Mouse (Mus musculus) forebrain, embryonic 15.5 days (tissue): ENCODE results near the gene Grb2. TPM values are rescaled to one million over a fixed set of nuclear protein-coding genes. Genes with fewer than 3 reads are reported as not detected.

Experiments used
- ATAC-seq: fragments of 200-750 bp; cut with Nextera tagmentation; replicated peaks from 2 replicates; pipeline ENCODE4 v1.8.0; 2017; ENCODE audit warnings: mild to moderate bottlenecking, moderate TSS enrichment, moderate library complexity
- H3K27ac ChIP-seq: fragments of 300-500 bp; sonication (generic); replicated peaks from 2 replicates; pipeline ENCODE4 v1.5.1; 2015; ENCODE audit warnings: mild to moderate bottlenecking, inconsistent platforms
- H3K27me3 ChIP-seq: fragments of 300-500 bp; sonication (generic); 2 replicates; pipeline ENCODE4 v1.6.1; 2015; ENCODE audit warnings: inconsistent platforms
- H3K36me3 ChIP-seq: fragments of 300-500 bp; sonication (generic); 2 replicates; pipeline ENCODE4 v1.6.1; 2015; ENCODE audit warnings: mild to moderate bottlenecking, inconsistent platforms
- H3K4me1 ChIP-seq: fragments of 300-500 bp; sonication (generic); 2 replicates; pipeline ENCODE4 v1.6.1; 2015; ENCODE audit warnings: inconsistent platforms
- H3K4me2 ChIP-seq: fragments of 300-500 bp; sonication (generic); replicated peaks from 2 replicates; pipeline ENCODE4 v1.6.1; 2015; ENCODE audit warnings: mild to moderate bottlenecking, inconsistent platforms
- H3K4me3 ChIP-seq: fragments of 300-500 bp; sonication (generic); 2 replicates; pipeline ENCODE4 v1.5.1; 2015; ENCODE audit warnings: mild to moderate bottlenecking, inconsistent platforms
- H3K9ac ChIP-seq: fragments of 300-500 bp; sonication (generic); replicated peaks from 2 replicates; pipeline ENCODE4 v1.6.1; 2015; ENCODE audit warnings: mild to moderate bottlenecking, inconsistent platforms
- H3K9me3 ChIP-seq: fragments of 300-500 bp; sonication (generic); 2 replicates; pipeline ENCODE4 v1.6.1; 2016; ENCODE audit warnings: inconsistent platforms
- WGBS: fragments of 180-500 bp; shearing (Covaris S2); methylation state at CpG from one replicate; pipeline ENCODE4 v1.1.7; 2015; ENCODE audit warnings: mixed read lengths; 5-methylcytosine and 5-hydroxymethylcytosine counted together
- polyA plus RNA-seq: library from polyadenylated mRNA; unstranded; fragments of >200 nt; fragmentation: Nextera tagmentation; extraction: Ambion mirVana; gene quantifications from 2 replicates; pipeline ENCODE4 v1.2.1, GENCODE M21; 2015

Gene Grb2
- polyA plus RNA-seq, 1 experiment from 2014 or later, result 199 TPM

GRCm38 (mm10) chr11:115628465-115629101 lies 79.8 kb downstream of the Grb2 start:
- H3K36me3 ChIP-seq, result no peaks in the 10 kb centered on the region
- H3K4me2 ChIP-seq, result peak overlapping the region; percentile 71
- H3K4me3 ChIP-seq, result peak overlapping the region; percentile 76
- peak overlapping the region; percentile 46; the same call in 1 of the 2 replicates for H3K27ac ChIP-seq
- no peaks in the 10 kb centered on the region for H3K27me3 ChIP-seq
- 52% methylated on average over 13 of the region's 13 CpGs for WGBS
- peaks cover 23% of the 10 kb centered on the region for H3K4me1 ChIP-seq
- peak; percentile 30 for ATAC-seq
- H3K9me3 ChIP-seq, result no peaks in the 10 kb centered on the region
- H3K9ac ChIP-seq, result peak overlapping the region; percentile 19

GRCm38 (mm10) chr11:115627705-115628464 lies 80.5 kb downstream of the Grb2 start, which contains the start of gene Slc25a19:
Gene Slc25a19, minus strand, starts transcription at chr11:115628295.
- Histone ChIP-seq H3K4me1 (peaks cover 23% of the 10 kb centered on the region), H3K4me2 (peak within 1 kb of the TSS; percentile 71), H3K9me3 (no peaks in the 10 kb centered on the region), H3K4me3 (peak within 1 kb of the TSS; percentile 76), H3K36me3 (peaks cover 2% of the 10 kb centered on the region; the same call in 1 of the 2 replicates), H3K27me3 (no peaks in the 10 kb centered on the region), H3K27ac (peak within 1 kb of the TSS; percentile 46; the same call in 1 of the 2 replicates), H3K9ac (peak within 1 kb of the TSS; percentile 60)
- WGBS, result under 1% methylated on average over 47 of the region's 47 CpGs
- peak; percentile 100 for ATAC-seq

GRCm38 (mm10) chr11:115626824-115627616 lies 81.4 kb downstream of the Grb2 start:
- H3K27me3 ChIP-seq, result no peaks in the 10 kb centered on the region
- WGBS, result 57% methylated on average over 11 of the region's 11 CpGs
- peak overlapping the region; percentile 71 for H3K4me2 ChIP-seq
- H3K36me3 ChIP-seq, result peaks cover 10% of the 10 kb centered on the region
- H3K27ac ChIP-seq, result no peak overlapping the region
- peak overlapping the region; percentile 76 for H3K4me3 ChIP-seq
- H3K9ac ChIP-seq, result peak overlapping the region; percentile 60
- H3K4me1 ChIP-seq, result peaks cover 23% of the 10 kb centered on the region
- H3K9me3 ChIP-seq, result no peaks in the 10 kb centered on the region
- ATAC-seq, result no peak

- Histone ChIP-seq H3K27ac (no peak overlapping the region), H3K27me3 (no peaks in the 10 kb centered on the region), H3K9me3 (no peaks in the 10 kb centered on the region), H3K36me3 (peaks cover 11% of the 10 kb centered on the region), H3K4me1 (peaks cover 23% of the 10 kb centered on the region), H3K4me2 (no peak overlapping the region), H3K4me3 (no peak overlapping the region), H3K9ac (no peak overlapping the region)
- ATAC-seq, result no peak
- WGBS, result 80% methylated on average over 9 of the region's 9 CpGs
Observed at GRCm38 (mm10) chr11:115625877-115626276, 82.5 kb downstream of the Grb2 start.

GRCm38 (mm10) chr11:115623487-115624070 lies 84.8 kb downstream of the Grb2 start:
- Histone ChIP-seq H3K4me3 (no peak overlapping the region), H3K9me3 (no peaks in the 10 kb centered on the region), H3K4me1 (peaks cover 20% of the 10 kb centered on the region), H3K27me3 (no peaks in the 10 kb centered on the region), H3K9ac (no peak overlapping the region), H3K27ac (no peak overlapping the region), H3K36me3 (peaks cover 17% of the 10 kb centered on the region), H3K4me2 (no peak overlapping the region)
- WGBS, result 74% methylated on average over 9 of the region's 9 CpGs
- no peak for ATAC-seq

- Histone ChIP-seq H3K27ac (no peak overlapping the region), H3K9ac (no peak overlapping the region), H3K9me3 (no peaks in the 10 kb centered on the region), H3K36me3 (peaks cover 28% of the 10 kb centered on the region), H3K4me2 (no peak overlapping the region), H3K27me3 (no peaks in the 10 kb centered on the region), H3K4me1 (no peaks in the 10 kb centered on the region), H3K4me3 (no peak overlapping the region)
- ATAC-seq, result no peak
- WGBS, result 95% methylated on average over 7 of the region's 7 CpGs
Observed at GRCm38 (mm10) chr11:115619949-115620348, 88.4 kb downstream of the Grb2 start.

GRCm38 (mm10) chr11:115618732-115619516 lies 89.5 kb downstream of the Grb2 start:
- H3K9me3 ChIP-seq, result no peaks in the 10 kb centered on the region
- no peak overlapping the region for H3K4me3 ChIP-seq
- no peak overlapping the region for H3K27ac ChIP-seq
- ATAC-seq, result no peak
- no peak overlapping the region for H3K9ac ChIP-seq
- H3K27me3 ChIP-seq, result no peaks in the 10 kb centered on the region
- no peaks in the 10 kb centered on the region for H3K4me1 ChIP-seq
- H3K4me2 ChIP-seq, result no peak overlapping the region
- 85% methylated on average over 16 of the region's 16 CpGs for WGBS
- H3K36me3 ChIP-seq, result peaks cover 29% of the 10 kb centered on the region

- no peak for ATAC-seq
- Histone ChIP-seq H3K36me3 (peaks cover 28% of the 10 kb centered on the region), H3K9me3 (no peaks in the 10 kb centered on the region), H3K9ac (no peak overlapping the region), H3K4me3 (no peak overlapping the region), H3K4me1 (peaks cover 6% of the 10 kb centered on the region), H3K27ac (no peak overlapping the region), H3K27me3 (no peaks in the 10 kb centered on the region), H3K4me2 (no peak overlapping the region)
- 76% methylated on average over 2 of the region's 2 CpGs for WGBS
Observed at GRCm38 (mm10) chr11:115618001-115618400, 90.4 kb downstream of the Grb2 start.

GRCm38 (mm10) chr11:115616893-115617292 lies 91.5 kb downstream of the Grb2 start:
- Histone ChIP-seq H3K4me1 (peaks cover 14% of the 10 kb centered on the region), H3K9me3 (no peaks in the 10 kb centered on the region), H3K4me2 (no peak overlapping the region)

GRCm38 (mm10) chr11:115616371-115616770 lies 92.0 kb downstream of the Grb2 start:
- 95% methylated on average over 7 of the region's 7 CpGs for WGBS
- Histone ChIP-seq H3K27me3 (no peaks in the 10 kb centered on the region), H3K4me1 (peaks cover 18% of the 10 kb centered on the region), H3K4me3 (no peak overlapping the region), H3K9me3 (no peaks in the 10 kb centered on the region), H3K36me3 (peaks cover 18% of the 10 kb centered on the region), H3K9ac (no peak overlapping the region), H3K27ac (no peak overlapping the region), H3K4me2 (no peak overlapping the region)
- ATAC-seq, result no peak

More at GRCm38 (mm10) chr11:115616893-115617292, 91.5 kb downstream of the Grb2 start:
- ATAC-seq, result no peak
- no peak overlapping the region for H3K9ac ChIP-seq
- WGBS, result 88% methylated on average over 6 of the region's 6 CpGs
- peaks cover 18% of the 10 kb centered on the region for H3K36me3 ChIP-seq
- no peak overlapping the region for H3K27ac ChIP-seq
- no peaks in the 10 kb centered on the region for H3K27me3 ChIP-seq
- H3K4me3 ChIP-seq, result no peak overlapping the region

GRCm38 (mm10) chr11:115615875-115616274 lies 92.5 kb downstream of the Grb2 start:
- Histone ChIP-seq H3K9ac (no peak overlapping the region), H3K4me3 (no peak overlapping the region), H3K36me3 (peaks cover 18% of the 10 kb centered on the region)

More at GRCm38 (mm10) chr11:115615875-115616274, 92.5 kb downstream of the Grb2 start:
- H3K27ac ChIP-seq, result no peak overlapping the region
- 86% methylated on average over 6 of the region's 6 CpGs for WGBS
- ATAC-seq, result no peak
- no peak overlapping the region for H3K4me2 ChIP-seq
- H3K9me3 ChIP-seq, result no peaks in the 10 kb centered on the region
- H3K27me3 ChIP-seq, result no peaks in the 10 kb centered on the region
- peaks cover 18% of the 10 kb centered on the region for H3K4me1 ChIP-seq
